Mouse (Mus musculus) forebrain, postnatal 0 days (tissue): ENCODE results near the gene Hist1h2ah. TPM values are rescaled to one million over a fixed set of nuclear protein-coding genes. Genes with fewer than 3 reads are reported as not detected.
A peak's percentile ranks its signal among the peaks of the same experiment; 100 is the strongest.

ENCODE experiments used
- ATAC-seq: fragments of 200-750 bp; cut with Nextera tagmentation; 2 replicates; pipeline ENCODE4 v1.8.0; 2017; ENCODE audit warnings: mild to moderate bottlenecking, moderate library complexity
- DNase-seq: peaks from one replicate; pipeline ENCODE4 v3.0.0-alpha.2; 2015
- H3K27ac ChIP-seq: fragments of 300-500 bp; sonication (generic); 2 replicates; pipeline ENCODE4 v1.5.1; 2014; ENCODE audit warnings: low read depth, mild to moderate bottlenecking, antibody characterized with exemption, low read length, moderate library complexity, mixed read lengths
- H3K27me3 ChIP-seq: fragments of 300-500 bp; sonication (generic); 2 replicates; pipeline ENCODE4 v1.6.1; 2014; ENCODE audit warnings: mild to moderate bottlenecking, low read length, mixed read lengths; ENCODE audit not compliant: insufficient read depth
- H3K36me3 ChIP-seq: fragments of 300-500 bp; sonication (generic); 2 replicates; pipeline ENCODE4 v1.6.1; 2014; ENCODE audit warnings: mild to moderate bottlenecking, moderate library complexity; ENCODE audit not compliant: insufficient read depth
- H3K4me1 ChIP-seq: fragments of 300-500 bp; sonication (generic); 2 replicates; pipeline ENCODE4 v1.6.1; 2014; ENCODE audit warnings: antibody characterized with exemption; ENCODE audit not compliant: insufficient read depth
- H3K4me2 ChIP-seq: fragments of 300-500 bp; sonication (generic); 2 replicates; pipeline ENCODE4 v1.6.1; 2014; ENCODE audit warnings: low read depth, mild to moderate bottlenecking, moderate library complexity
- H3K4me3 ChIP-seq: fragments of 300-500 bp; sonication (generic); 2 replicates; pipeline ENCODE4 v1.5.1; 2014; ENCODE audit warnings: low read depth, low read length, mixed read lengths
- H3K9ac ChIP-seq: fragments of 300-500 bp; sonication (generic); 2 replicates; pipeline ENCODE4 v1.6.1; 2014; ENCODE audit warnings: mild to moderate bottlenecking
- H3K9me3 ChIP-seq: fragments of 300-500 bp; sonication (generic); 2 replicates; pipeline ENCODE4 v1.6.1; 2016; ENCODE audit warnings: low read length
- CTCF ChIP-seq: sonication (generic); IDR thresholded peaks from 2 replicates; pipeline ENCODE4 v1.5.1; 2016; ENCODE audit warnings: antibody characterized with exemption, control low read depth, low read depth
- WGBS: fragments of 180-500 bp; shearing (Covaris S2); extraction: QIAGEN DNeasy Blood & Tissue Kit; methylation state at CpG from one replicate; pipeline ENCODE4 v1.1.7; 2014; 5-methylcytosine and 5-hydroxymethylcytosine counted together
- polyA plus RNA-seq: library from polyadenylated mRNA; unstranded; fragments of >200 nt; fragmentation: Nextera tagmentation; extraction: Ambion mirVana; gene quantifications from 2 replicates; pipeline ENCODE4 v1.2.1, GENCODE M21; 2015
- total RNA-seq: library from RNA; depleted of rRNA; stranded (reverse); fragments of >200 nt; gene quantifications from 2 replicates; pipeline ENCODE4 v1.2.3, GENCODE M21; 2014

The Hist1h2ah gene
- total and polyA plus RNA-seq, 2 experiments from 2014 or later = 1.9 to 47.2 TPM

DNA sequence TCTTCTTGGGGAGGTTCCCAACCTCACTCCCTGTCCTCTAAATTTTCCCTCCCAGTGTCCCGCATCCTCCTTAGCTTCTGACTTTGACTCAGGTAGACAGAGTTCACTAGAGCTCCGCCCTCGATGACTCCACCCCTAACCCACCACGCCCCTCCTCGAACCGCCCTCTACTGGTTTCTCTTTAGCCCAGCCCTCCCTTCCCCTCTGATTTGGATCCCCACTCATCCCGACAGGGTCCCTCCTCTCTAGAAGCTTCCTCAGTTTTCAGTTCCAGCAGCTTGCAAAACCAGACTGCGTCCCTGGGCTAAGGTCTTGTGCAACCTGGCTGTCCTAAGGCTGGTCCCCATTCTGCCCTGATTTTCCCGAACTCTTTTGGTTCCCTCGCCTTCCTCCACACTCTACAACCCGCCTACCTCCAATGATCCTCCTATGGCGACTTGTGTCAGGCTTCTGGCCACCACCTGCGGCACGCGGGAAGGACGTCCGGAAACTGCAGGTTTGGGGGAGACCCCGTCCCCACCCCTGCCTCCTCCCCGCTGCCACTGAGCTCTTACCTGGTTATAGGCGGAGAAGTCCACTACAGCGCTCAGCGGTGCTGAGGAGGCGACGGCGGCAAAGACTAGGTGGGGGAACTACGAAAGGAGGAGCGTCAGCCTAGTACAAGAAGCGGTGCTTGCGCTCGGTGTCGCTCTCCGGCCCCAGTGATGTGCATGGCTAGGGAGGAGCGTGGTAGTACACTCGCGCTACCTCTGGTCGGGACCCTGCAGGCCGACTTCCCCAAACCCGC, 28.8 kb downstream of the Hist1h2ah start:
- WGBS = under 1% methylated on average over 38 of the region's 38 CpGs
- ATAC-seq = peak; percentile 69

DNA sequence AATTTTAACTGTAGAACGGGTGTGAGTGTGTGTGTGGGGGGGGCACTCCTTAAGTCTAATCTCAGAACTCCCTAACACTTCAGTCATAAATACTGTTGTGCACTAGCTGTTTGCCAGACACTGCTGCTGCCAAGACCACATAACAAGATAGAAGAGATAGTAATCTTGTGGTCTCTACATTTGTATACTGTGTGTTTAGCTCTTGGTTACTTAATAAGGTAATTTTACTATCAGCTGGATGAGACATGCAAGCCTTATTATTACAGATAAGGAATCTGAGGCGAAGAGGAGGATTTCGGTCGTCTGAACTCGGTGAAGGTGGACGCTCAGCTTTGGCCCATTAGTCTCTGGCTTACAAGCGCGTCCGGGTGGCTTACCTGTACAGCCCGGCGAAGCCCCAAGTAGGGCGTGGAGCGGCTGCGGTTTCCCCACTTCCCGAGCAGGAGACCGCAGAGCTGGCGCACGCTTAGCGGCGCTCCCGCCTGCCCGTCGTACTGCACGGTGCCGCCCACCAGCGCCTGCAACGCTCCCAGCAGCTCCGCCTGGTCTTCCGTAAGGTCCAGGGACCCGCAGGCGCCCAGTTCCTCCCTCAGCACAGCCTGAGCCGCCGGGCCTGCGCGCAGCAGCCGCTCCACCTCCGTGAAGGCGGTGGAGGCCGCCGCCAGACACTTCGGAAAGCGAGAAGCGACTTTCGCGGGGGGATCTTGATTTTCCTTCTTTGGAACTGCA, 29.6 kb downstream of the Hist1h2ah start:
- Histone ChIP-seq H3K9me3 (no peaks in the 10 kb centered on the region), H3K27ac (no peak overlapping the region), H3K4me3 (peak overlapping the region; percentile 45), H3K4me2 (peak overlapping the region; percentile 94), H3K36me3 (no peaks in the 10 kb centered on the region), H3K27me3 (peaks cover 95% of the 10 kb centered on the region), H3K9ac (peak overlapping the region; percentile 40), H3K4me1 (0 out of 2 replicates have a peak, but pooled peaks cover 3% of the 10 kb centered on the region)
- ATAC-seq = peak; percentile 75
- WGBS = under 1% methylated on average over 45 of the region's 45 CpGs
- no peak for TF ChIP-seq CTCF
- peak; percentile 53 for DNase-seq

More for the DNA sequence above, 28.8 kb downstream of the Hist1h2ah start:
- no peak for TF ChIP-seq CTCF
- no peak for DNase-seq
- Histone ChIP-seq H3K9me3 (no peaks in the 10 kb centered on the region), H3K4me1 (0 out of 2 replicates have a peak, but pooled peaks cover 3% of the 10 kb centered on the region), H3K9ac (peak overlapping the region; percentile 40; the same call in 1 of the 2 replicates), H3K27ac (no peak overlapping the region), H3K4me2 (peak overlapping the region; percentile 94), H3K36me3 (no peaks in the 10 kb centered on the region), H3K27me3 (peaks cover 94% of the 10 kb centered on the region), H3K4me3 (peak overlapping the region; percentile 45)

GRCm38 (mm10) chr13:22001823-22002222, 33.5 kb downstream of the Hist1h2ah start:
- Histone ChIP-seq H3K9ac (no peak overlapping the region), H3K27ac (no peak overlapping the region), H3K9me3 (no peaks in the 10 kb centered on the region), H3K27me3 (peaks cover 94% of the 10 kb centered on the region), H3K4me1 (0 out of 2 replicates have a peak, but pooled peaks cover 4% of the 10 kb centered on the region), H3K4me3 (no peak overlapping the region), H3K36me3 (no peaks in the 10 kb centered on the region), H3K4me2 (no peak overlapping the region)
- ATAC-seq (no peak), DNase-seq (no peak)
- WGBS = 23% methylated on average over 5 of the region's 5 CpGs
- no peak for TF ChIP-seq CTCF

- WGBS = 77% methylated on average over 2 of the region's 2 CpGs
- no peak overlapping the region for H3K9ac ChIP-seq
These were observed 34.0 kb downstream of the Hist1h2ah start for GRCm38 (mm10) chr13:22001346-22001745.

GRCm38 (mm10) chr13:21999147-21999546, 36.2 kb downstream of the Hist1h2ah start:
- 0 out of 2 replicates have a peak, but pooled peaks cover 3% of the 10 kb centered on the region for H3K4me1 ChIP-seq
- DNase-seq = no peak
- WGBS = 35% methylated on average over 4 of the region's 4 CpGs

More at GRCm38 (mm10) chr13:22001346-22001745, 34.0 kb downstream of the Hist1h2ah start:
- ATAC-seq (no peak), DNase-seq (no peak)
- Histone ChIP-seq H3K4me1 (0 out of 2 replicates have a peak, but pooled peaks cover 3% of the 10 kb centered on the region), H3K4me3 (no peak overlapping the region), H3K4me2 (no peak overlapping the region), H3K27me3 (peaks cover 95% of the 10 kb centered on the region), H3K36me3 (no peaks in the 10 kb centered on the region), H3K9me3 (no peaks in the 10 kb centered on the region), H3K27ac (no peak overlapping the region)
- TF ChIP-seq CTCF = no peak

GRCm38 (mm10) chr13:21998412-21998811, 37.0 kb downstream of the Hist1h2ah start:
- no peaks in the 10 kb centered on the region for H3K9me3 ChIP-seq
- no peak overlapping the region for H3K9ac ChIP-seq
- no peak overlapping the region for H3K4me3 ChIP-seq
- DNase-seq = no peak
- no peak overlapping the region for H3K27ac ChIP-seq
- H3K4me1 ChIP-seq = 0 out of 2 replicates have a peak, but pooled peaks cover 3% of the 10 kb centered on the region
- WGBS = 28% methylated on average over 3 of the region's 3 CpGs
- H3K27me3 ChIP-seq = peaks cover 85% of the 10 kb centered on the region
- H3K36me3 ChIP-seq = no peaks in the 10 kb centered on the region
- no peak for ATAC-seq
- no peak for TF ChIP-seq CTCF
- H3K4me2 ChIP-seq = no peak overlapping the region

More at GRCm38 (mm10) chr13:21999147-21999546, 36.2 kb downstream of the Hist1h2ah start:
- TF ChIP-seq CTCF = no peak
- no peaks in the 10 kb centered on the region for H3K9me3 ChIP-seq
- no peak overlapping the region for H3K9ac ChIP-seq
- no peak overlapping the region for H3K4me3 ChIP-seq
- no peak for ATAC-seq
- no peaks in the 10 kb centered on the region for H3K36me3 ChIP-seq
- no peak overlapping the region for H3K4me2 ChIP-seq
- H3K27ac ChIP-seq = no peak overlapping the region
- H3K27me3 ChIP-seq = peaks cover 93% of the 10 kb centered on the region
